In genomic region chr17:86477401-86477800, GRCm38 (mm10) we compare ENCODE assay signal across 15 mouse cellular contexts. TPM values are rescaled to one million over a fixed set of nuclear protein-coding genes. Genes with fewer than 3 reads are reported as not detected.
"Had no signal": no experiment of that assay in that cellular context is flagged by ENCODE, and none has a peak within 500 bp of the region (broad histone marks: within the 10 kb centered on the region; RNA-seq: fewer than 3 reads in every experiment).

No protein-coding gene starts in this region.

RNA-seq across cellular contexts. Expression of gene Gm10309, which starts 27.6 kb away (rescaled TPM):
- total RNA-seq: heart, postnatal 10 days; heart, postnatal 14 days; heart, postnatal 25 days; hematopoietic stem cell, adult 5-6 weeks; hindbrain, postnatal 0 days; layer of hippocampus, adult 18-20 months; layer of hippocampus, adult 2 months; layer of hippocampus, adult 8-10 months; layer of hippocampus, postnatal 10 days; layer of hippocampus, postnatal 14 days; layer of hippocampus, postnatal 25 days; layer of hippocampus, postnatal 36 days; left cerebral cortex, adult 18-20 months; left cerebral cortex, adult 2 months had no signal
- polyA plus RNA-seq: intestine, postnatal 0 days had no signal
